In genomic region chr2:116899615-116900272, GRCm38 (mm10) we compare ENCODE assay signal across 8 mouse cellular contexts. TPM values are rescaled to one million over a fixed set of nuclear protein-coding genes. Genes with fewer than 3 reads are reported as not detected.
DNase-seq lines count a peak whose midpoint lies in the region; ATAC-seq and TF ChIP-seq lines count a peak whose summit lies in the region.

No protein-coding gene starts in this region.

- no peak for TF ChIP-seq POLR2A in bone marrow macrophage, adult 2 months (IDR thresholded peaks at IDR 0.05; ENCODE audit: borderline replicate concordance, low read depth, low read length)

- H3K9me3 ChIP-seq in embryonic facial prominence, embryonic 15.5 days (replicated peaks): no peaks in the 10 kb centered on the region
- H3K9me3 ChIP-seq in heart, embryonic 11.5 days (replicated peaks; ENCODE audit: control insufficient read depth, low read length): no peaks in the 10 kb centered on the region
- no peaks in the 10 kb centered on the region for H3K9me3 ChIP-seq in kidney, embryonic 16.5 days (ENCODE audit: low read length)

- H3K36me3 ChIP-seq in embryonic facial prominence, embryonic 15.5 days: no peaks in the 10 kb centered on the region
- no peaks in the 10 kb centered on the region for H3K36me3 ChIP-seq in heart, embryonic 11.5 days (ENCODE audit: control insufficient read depth, insufficient read depth, low read length)
- no peaks in the 10 kb centered on the region for H3K36me3 ChIP-seq in kidney, embryonic 16.5 days (ENCODE audit: insufficient read depth, low read length)

- peak overlapping the region; percentile 55 for H3K27ac ChIP-seq in bone marrow macrophage, adult 2 months (ENCODE audit: insufficient read depth, low read depth, low read length)
- H3K27ac ChIP-seq in embryonic facial prominence, embryonic 15.5 days (replicated peaks): no peak overlapping the region
- no peak overlapping the region for H3K27ac ChIP-seq in heart, embryonic 11.5 days (ENCODE audit: low read depth, low read length)
- H3K27ac ChIP-seq in kidney, embryonic 16.5 days (ENCODE audit: low read length): no peak overlapping the region

- H3K9ac ChIP-seq in embryonic facial prominence, embryonic 15.5 days: 0 out of 2 replicates have a peak overlapping the region, but pooled peaks have one; percentile 28
- peak overlapping the region; percentile 50; the same call in 1 of the 2 replicates for H3K9ac ChIP-seq in heart, embryonic 11.5 days (ENCODE audit: low read depth, low read length)
- H3K9ac ChIP-seq in kidney, embryonic 16.5 days (replicated peaks; ENCODE audit: low read length): peak overlapping the region; percentile 63

- WGBS in embryonic facial prominence, embryonic 15.5 days: 12% methylated on average over 19 of the region's 19 CpGs
- 15% methylated on average over 19 of the region's 19 CpGs for WGBS in heart, embryonic 11.5 days (ENCODE audit: insufficient replicate concordance)
- 16% methylated on average over 18 of the region's 19 CpGs for WGBS in kidney, embryonic 16.5 days

- H3K4me3 ChIP-seq in bone marrow macrophage, adult 2 months (ENCODE audit: insufficient read depth, low read length): peak overlapping the region; percentile 38
- H3K4me3 ChIP-seq in embryonic facial prominence, embryonic 15.5 days (replicated peaks): peak overlapping the region; percentile 40
- H3K4me3 ChIP-seq in heart, embryonic 11.5 days (ENCODE audit: low read depth, low read length): peak overlapping the region; percentile 34
- H3K4me3 ChIP-seq in kidney, embryonic 16.5 days (ENCODE audit: low read length): peak overlapping the region; percentile 39

- H3K4me2 ChIP-seq in embryonic facial prominence, embryonic 15.5 days (replicated peaks): peak overlapping the region; percentile 63
- H3K4me2 ChIP-seq in heart, embryonic 11.5 days: peak overlapping the region; percentile 60
- H3K4me2 ChIP-seq in kidney, embryonic 16.5 days (replicated peaks; ENCODE audit: low read depth, low read length): peak overlapping the region; percentile 67

- peak; percentile 67 for ATAC-seq in embryonic facial prominence, embryonic 15.5 days (ENCODE audit: insufficient number of reproducible peaks, low FRiP score, low TSS enrichment, low read depth)
- ATAC-seq in heart, embryonic 11.5 days (replicated peaks; ENCODE audit: insufficient number of reproducible peaks, low FRiP score, low TSS enrichment): 0 out of 2 replicates have a peak, but pooled peaks have one; percentile 22
- ATAC-seq in kidney, embryonic 16.5 days (ENCODE audit: low FRiP score, low TSS enrichment): peak; percentile 83

- peak; percentile 86 to 87 for DNase-seq in B cell, adult 2 months
- peak; percentile 77 for DNase-seq in liver
- DNase-seq in monocyte, adult 2 months (ENCODE audit: low read depth in 1 of 2, low spot score in 2 of 2): peak; percentile 41 to 68
- DNase-seq in spleen, postnatal 14 days (ENCODE audit: low spot score in 2 of 2): peak; percentile 49 to 70

- peaks cover 15% of the 10 kb centered on the region for H3K4me1 ChIP-seq in bone marrow macrophage, adult 2 months (ENCODE audit: control insufficient read depth, insufficient read depth, low read length)
- H3K4me1 ChIP-seq in embryonic facial prominence, embryonic 15.5 days: no peaks in the 10 kb centered on the region; the same call in 1 of the 2 replicates
- no peaks in the 10 kb centered on the region for H3K4me1 ChIP-seq in heart, embryonic 11.5 days (ENCODE audit: control insufficient read depth, insufficient read depth, low read length)
- H3K4me1 ChIP-seq in kidney, embryonic 16.5 days (ENCODE audit: insufficient read depth, low read length): no peaks in the 10 kb centered on the region; the same call in 1 of the 2 replicates

- TF ChIP-seq CTCF in bone marrow macrophage, adult 2 months (IDR thresholded peaks at IDR 0.05; ENCODE audit: low read depth, low read length): peak; percentile 87

- H3K27me3 ChIP-seq in embryonic facial prominence, embryonic 15.5 days: no peaks in the 10 kb centered on the region
- no peaks in the 10 kb centered on the region for H3K27me3 ChIP-seq in heart, embryonic 11.5 days (ENCODE audit: control insufficient read depth, insufficient read depth, low read length)
- H3K27me3 ChIP-seq in kidney, embryonic 16.5 days (ENCODE audit: insufficient read depth, low read length): peaks cover 5% of the 10 kb centered on the region; the same call in 1 of the 2 replicates

RNA-seq across cellular contexts. Expression of gene Tmco5, which starts 21.3 kb away (rescaled TPM):
- polyA plus RNA-seq in bone marrow macrophage, adult 2 months (2012; ENCODE audit: insufficient read depth, insufficient read length, missing spikeins): not detected in 2 replicates
- not detected in 2 replicates for polyA plus RNA-seq in embryonic facial prominence, embryonic 15.5 days (2015; fragmentation: Nextera tagmentation; extraction: Ambion mirVana)
- polyA plus RNA-seq in heart, embryonic 11.5 days (2014; fragmentation: Nextera tagmentation; extraction: Ambion mirVana): not detected in 2 replicates
- polyA plus RNA-seq in kidney, embryonic 16.5 days (2015; fragmentation: Nextera tagmentation; extraction: Ambion mirVana): not detected in 2 replicates

Comparison
In these comparisons a context has a peak if more than half of its experiments do, and no peak if none do; other contexts are left out.
1. ATAC-seq: peak in every context shown above with its lines; median percentile 83 in kidney, embryonic 16.5 days; 67 in embryonic facial prominence, embryonic 15.5 days; 22 in heart, embryonic 11.5 days.